Mouse (Mus musculus) adrenal gland, postnatal 14 days (tissue): Measurements from ENCODE around the gene Smarcc2. TPM values are rescaled to one million over a fixed set of nuclear protein-coding genes. Genes with fewer than 3 reads are reported as not detected.

Experiments
- DNase-seq: peaks from one replicate; pipeline ENCODE4 v3.0.0; 2021; ENCODE audit warnings: mixed read lengths
- long read RNA-seq, 2 experiments: library from polyadenylated mRNA; stranded (forward); transcript quantifications; one replicate each; pipeline ENCODE4 v2.0.0; 2021
- total RNA-seq: library from RNA; stranded (reverse); gene quantifications from 2 replicates; pipeline ENCODE4 v1.2.3, GENCODE M21; 2021

The Smarcc2 gene
- 107 and 108 TPM in 2 replicates for total RNA-seq
- long read RNA-seq, experiment 1, full-length matches to known transcripts = 19 of 58 reads
- long read RNA-seq, experiment 1, partial matches to known transcripts = 19 of 58 reads
- long read RNA-seq, experiment 1, other reads (novel, unspliced or antisense) = 20 of 58 reads
- long read RNA-seq, experiment 2, full-length matches to known transcripts = 26 of 76 reads
- long read RNA-seq, experiment 2, partial matches to known transcripts = 23 of 76 reads
- long read RNA-seq, experiment 2, other reads (novel, unspliced or antisense) = 27 of 76 reads

DNA sequence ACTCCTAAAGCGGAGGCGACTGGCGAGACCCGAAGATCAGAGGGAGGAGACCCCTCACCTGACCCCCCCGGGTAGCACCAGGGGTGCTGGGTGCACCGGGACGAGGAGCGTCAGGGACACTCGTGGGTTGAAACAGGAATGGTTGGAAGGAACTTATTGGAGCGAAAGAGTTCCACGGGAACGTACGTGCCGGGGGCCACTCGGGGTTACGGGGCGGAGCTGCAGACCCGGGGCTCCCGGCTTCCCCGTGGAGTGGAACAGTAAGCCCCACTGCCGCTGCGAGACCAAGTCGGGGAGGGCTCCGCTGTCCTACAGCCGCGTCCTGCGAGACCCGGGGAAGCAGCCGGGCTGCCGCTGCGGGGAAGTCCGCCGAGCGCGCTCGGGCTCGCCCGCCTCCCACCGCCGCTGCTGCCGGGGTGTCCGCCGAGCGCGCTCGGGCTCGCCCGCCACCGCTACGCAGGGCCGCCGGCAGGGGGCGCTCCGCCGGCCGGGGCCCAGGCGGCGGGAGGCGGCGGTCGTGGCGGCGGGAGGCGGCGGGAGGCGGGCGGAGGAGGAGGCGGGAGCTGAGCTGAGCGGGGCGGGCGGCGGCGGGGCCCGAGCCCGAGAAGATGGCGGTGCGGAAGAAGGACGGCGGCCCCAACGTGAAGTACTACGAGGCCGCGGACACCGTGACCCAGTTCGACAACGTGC is at the start of gene Smarcc2:
TSS of gene Smarcc2 (plus strand) at position 530 of the 690 bp plus-strand sequence.
- DNase-seq = peak; percentile 95

DNA sequence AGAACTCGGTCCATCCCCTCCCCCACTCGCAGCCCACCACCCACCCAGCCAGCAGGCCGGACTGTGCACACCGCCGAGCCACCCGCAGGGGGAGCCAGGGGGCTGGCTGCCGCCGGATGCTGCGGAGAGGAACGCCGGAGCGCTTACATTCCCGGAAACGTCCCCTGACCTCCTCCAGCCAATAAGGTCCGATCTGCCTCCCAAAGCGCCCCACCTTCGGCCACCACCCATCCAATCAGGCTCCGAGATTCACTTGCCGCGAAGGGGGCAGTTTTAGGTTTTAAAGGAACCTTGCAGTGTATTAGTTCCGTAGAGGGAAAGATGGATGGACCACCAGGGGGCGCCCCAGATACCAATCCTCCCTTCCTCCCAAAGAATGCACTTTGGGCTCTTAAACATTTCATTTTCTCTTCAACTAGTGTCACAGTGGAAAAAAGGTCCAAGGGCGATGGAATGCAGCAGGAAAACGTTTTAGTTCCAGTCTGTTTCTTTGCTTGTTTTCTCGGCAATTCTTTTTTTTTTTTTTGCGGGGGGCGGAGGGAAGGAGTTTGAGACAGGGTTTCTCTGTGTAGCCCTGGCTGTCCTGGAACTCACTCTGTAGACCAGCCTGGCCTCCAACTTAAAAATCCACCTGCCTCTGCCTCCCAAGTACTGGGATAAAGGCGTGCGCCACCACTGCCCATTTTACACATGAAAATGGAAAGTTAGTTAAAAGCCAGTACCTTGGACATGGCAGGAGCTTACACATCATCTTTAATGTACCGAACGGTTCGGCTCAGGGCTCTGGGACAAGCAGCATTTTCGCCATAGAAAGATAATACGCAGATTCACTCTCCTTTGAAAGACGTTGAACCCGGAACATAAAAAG is 49.1 kb upstream of the Smarcc2 start:
- peak; percentile 98 for DNase-seq

DNA sequence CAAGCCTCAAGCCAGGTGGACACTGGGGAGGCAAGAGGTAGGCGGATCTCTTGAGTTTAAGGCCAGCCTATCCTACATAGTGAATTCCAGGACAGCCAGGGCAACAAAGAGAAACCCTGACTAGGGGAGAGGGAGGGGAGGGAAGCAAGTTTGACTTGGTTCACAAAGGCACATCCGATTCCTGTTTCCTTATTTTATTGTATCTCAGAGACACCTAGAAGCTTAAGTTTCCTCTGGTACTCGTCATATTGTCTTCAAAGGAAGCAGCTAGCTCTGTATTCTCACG is 48.5 kb upstream of the Smarcc2 start:
- no peak for DNase-seq

DNA sequence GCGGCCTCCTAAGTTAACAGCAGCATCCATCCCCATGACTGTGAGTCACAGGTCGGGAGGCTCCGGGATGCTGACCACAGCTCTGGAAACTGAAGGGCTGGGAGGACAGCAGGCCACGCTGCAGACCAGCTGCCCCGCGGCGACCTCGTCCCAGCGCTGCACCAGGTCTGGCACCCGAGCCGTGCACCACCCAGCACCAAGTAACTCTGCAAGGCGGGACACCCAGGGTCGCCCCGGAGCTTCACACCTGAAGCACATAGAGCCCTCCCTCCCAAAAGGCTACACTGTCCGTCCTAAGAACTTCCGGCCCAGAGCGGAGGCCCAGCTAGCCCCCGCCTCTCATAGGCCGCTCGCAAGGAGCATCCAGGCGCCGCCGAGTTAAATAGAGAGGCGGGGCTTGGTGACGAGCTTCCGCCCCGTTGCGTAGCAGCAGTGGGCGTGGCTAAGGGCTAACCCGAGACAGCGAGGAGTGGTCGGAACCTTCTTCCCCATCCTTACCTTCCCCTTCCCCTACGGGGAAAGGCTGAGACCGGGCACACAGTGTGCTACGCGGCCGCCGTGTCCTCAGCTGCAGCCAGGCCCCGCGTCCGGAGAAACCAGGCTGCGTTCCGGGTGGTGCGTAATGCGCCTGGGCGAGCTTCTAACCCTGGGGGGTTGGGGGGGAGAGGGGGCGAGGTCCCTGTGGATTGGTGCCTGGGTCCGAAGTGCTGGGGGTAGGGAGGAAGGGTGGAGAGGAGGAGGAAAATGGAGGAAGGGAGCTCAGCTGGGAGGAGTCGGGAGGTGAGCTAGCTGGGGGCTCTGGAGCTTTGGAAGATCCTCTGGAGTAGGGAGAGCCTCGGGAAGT is 47.6 kb upstream of the Smarcc2 start, which contains the start of the genes Nabp2 and Rnf41:
TSS of gene Nabp2 (minus strand) at position 282 of the 844 bp plus-strand sequence.
TSS of gene Rnf41 (plus strand) at position 447 of the 844 bp plus-strand sequence.
- peak; percentile 98 for DNase-seq

DNA sequence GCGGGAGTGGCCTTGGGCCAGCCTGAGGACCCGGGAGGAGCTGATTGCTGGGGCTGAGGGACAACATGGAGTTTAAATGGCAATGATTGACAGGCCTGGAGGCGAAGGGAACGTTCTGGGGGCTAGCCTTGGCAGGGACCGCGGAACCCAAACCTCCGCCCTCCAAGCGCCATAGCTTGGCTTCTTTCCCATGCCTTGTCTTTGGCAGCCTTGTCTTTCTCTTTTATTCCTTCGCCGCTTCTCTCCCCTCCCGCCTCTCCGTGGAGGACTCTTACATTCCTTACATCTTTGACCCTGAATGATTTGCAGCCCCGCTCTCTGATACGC is 47.0 kb upstream of the Smarcc2 start:
- DNase-seq = peak; percentile 71

DNA sequence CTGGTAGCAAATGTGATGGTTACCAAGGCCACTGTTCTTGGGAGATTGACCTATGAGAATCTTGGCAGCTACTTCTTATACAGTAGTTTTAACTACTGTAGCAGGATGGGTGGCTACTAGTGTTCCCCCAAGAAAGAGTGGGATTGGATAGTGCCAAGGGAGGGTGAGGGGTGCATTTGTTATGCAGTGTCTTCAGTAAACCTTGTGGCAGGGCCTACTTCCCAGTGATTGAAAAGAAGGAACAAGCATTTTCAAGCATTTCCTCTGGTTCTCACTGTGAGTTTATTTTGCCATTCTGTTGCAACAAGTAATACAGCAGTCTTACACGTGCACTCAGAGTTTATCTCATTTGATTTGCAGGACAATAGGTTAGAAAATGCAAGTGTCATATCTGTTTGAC is 46.5 kb upstream of the Smarcc2 start:
- DNase-seq = no peak

DNA sequence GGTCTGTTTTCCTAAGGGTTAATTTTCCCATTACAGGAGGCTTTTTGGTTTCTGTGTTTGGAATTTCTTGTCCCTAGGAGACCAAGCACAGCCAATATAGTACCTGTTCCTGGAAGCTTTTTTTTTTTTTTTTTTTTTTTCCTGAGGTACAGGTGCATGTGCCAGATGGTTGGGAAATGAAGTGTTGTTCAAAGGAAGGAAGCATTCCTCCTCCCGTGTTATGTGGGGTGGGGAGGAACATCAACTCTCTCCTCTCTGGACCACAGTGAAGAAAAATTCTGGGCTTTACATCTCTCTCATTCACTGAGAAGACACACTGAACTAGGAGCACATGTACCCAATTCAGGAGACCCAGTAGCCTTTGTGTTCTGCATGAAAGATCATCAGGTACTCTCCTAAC is 46.0 kb upstream of the Smarcc2 start:
- no peak for DNase-seq

DNA sequence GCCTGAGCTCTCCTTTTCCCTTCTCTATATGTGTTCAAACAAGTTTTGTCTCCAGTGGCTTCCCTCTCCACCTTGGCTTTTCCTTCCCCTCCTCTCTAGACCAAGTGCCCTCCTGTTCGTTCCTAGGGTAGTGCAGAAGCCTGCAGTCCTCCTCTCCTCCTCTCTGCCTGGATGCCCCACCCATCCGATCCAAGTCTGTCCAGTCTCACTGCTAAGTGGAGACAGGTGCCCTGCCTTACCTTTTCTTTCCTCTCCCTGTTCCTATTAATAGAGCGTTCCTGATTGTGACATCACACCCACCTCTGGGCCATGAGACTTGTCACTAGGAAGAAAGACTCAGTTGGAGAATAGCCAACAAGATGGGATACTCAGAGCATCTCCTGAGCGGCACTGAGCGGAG is 44.2 kb upstream of the Smarcc2 start:
- DNase-seq = no peak

DNA sequence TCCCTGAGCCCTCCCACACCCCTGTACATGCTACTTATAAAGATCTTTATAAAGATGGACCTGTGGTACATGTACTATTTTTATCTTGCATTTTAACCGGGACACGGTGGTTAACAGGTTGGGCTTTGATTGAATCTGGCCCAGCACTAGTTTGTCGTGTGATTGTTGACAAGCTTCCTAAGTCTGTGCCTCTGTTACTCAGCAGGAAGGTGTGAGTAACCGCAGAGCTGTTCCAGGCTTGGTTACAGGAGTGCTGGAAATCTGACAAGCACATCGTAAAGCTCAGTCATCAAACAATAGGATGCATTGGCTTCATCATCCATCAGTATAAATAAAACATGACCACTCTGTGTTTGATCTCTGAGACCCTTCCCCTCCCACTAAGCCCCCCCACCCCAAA is 36.6 kb upstream of the Smarcc2 start:
- no peak for DNase-seq

DNA sequence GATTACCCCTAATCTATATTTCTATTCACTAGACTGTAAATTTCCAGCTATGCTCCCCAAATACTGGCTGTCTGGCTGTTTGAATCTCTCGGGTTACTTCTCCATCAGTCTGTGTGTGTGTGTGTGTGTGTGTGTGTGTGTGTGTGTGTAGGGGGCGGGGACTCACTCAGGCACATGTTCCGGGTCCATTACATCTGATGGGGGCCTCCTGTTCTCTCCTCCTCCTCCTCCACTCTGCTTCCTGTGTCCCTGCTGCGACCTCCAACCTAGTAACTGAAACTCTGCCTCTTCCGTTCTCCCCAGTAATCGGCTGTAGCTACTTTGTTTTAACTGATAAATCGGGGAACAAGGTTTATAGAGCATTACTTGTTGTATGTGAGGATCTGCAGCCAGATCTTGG is 34.4 kb upstream of the Smarcc2 start:
- peak; percentile 25 for DNase-seq

DNA sequence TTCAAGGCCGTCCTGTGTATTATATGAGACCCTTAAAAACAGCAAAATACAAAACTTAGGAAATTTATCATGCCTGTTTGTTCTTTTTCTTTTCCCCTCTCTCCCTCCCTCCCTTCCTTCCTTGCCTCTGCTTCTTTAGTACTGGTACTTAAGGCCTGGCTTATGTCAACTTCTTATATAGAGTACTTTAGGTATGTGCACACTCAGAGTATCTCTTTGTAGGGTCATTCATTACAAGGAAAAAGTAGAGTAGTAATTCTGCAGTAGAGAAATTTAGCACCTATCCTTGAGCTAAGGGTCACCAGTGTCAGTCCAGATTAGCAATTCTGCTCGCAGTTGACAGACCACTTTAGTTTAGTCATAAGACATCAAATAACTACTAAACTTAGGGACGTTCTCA is 33.8 kb upstream of the Smarcc2 start:
- DNase-seq = no peak

DNA sequence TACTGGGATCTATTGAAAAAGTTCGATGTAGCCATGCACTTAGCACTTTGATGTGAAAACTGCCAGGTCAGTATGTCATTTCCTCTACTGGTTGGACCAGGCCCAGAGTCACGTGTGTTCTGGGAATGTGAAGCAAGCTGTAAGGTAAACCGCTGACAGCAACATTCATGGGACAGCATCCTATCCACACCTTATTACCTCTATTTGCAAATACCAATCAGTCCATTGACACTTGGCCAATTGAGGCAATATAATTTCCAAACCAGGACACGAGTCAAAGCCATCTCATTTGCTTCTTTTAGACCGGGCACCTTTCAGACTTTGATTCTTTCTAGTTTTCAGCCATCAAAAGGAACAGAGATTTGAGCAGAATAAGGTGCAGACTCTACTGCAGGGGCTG is 30.0 kb upstream of the Smarcc2 start:
- no peak for DNase-seq

DNA sequence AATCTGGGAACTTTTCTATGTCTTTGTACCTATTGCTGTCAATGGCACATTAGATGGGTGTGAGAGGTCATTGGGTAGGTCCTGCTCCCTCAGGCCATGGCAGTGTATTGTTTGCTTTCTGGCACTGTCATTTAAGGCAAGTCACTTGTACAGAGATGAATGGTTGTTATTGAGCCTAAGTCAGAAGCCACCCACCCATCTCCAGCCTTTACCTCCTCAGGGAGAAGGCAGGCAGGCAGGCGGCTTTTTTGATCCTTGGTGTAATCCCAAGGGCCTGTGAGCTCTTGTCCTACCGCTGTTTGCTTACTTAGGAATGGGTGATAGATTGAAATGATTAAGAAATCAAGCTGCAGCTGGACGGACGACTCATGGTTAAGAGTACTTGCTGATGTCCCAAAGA is 29.6 kb upstream of the Smarcc2 start:
- no peak for DNase-seq

DNA sequence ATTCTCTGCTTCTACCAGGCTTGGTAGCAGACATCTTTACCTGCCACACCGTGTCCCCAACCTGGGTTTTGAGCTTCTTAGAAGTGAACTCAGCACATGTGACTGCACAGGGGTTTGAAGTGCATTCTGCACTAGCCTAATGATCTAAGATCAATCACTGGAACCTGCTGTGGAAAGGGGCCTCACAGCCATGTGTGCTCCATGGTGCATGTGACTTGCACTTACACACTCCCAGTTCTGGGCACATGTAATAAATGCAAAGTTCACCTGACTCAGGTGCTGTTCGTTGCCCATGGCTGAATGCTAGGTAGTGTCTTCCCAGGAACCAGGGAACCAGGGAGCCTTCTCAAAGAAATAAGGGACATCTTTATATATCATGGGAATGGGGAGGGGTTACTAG is 25.6 kb upstream of the Smarcc2 start:
- DNase-seq = no peak

DNA sequence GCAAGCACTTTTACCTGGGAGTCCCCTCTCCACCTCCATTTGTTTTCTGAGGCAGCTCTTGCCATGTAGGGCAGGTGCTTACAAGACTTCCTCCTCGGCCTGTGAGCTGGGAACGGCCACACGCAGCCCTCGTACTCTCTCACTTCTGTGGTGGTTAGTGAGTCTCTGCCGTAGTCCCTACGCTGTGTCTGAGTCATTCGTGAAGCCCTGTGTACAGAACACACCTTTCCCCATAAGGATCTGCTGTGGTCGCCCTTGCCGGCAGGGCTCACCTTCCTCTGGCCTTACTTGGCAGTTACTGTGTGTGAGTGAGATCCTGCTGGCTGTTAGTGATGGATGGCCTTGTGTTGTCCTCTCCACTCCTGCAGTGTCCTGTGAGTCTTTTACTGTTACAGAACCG is 24.4 kb upstream of the Smarcc2 start:
- no peak for DNase-seq

DNA sequence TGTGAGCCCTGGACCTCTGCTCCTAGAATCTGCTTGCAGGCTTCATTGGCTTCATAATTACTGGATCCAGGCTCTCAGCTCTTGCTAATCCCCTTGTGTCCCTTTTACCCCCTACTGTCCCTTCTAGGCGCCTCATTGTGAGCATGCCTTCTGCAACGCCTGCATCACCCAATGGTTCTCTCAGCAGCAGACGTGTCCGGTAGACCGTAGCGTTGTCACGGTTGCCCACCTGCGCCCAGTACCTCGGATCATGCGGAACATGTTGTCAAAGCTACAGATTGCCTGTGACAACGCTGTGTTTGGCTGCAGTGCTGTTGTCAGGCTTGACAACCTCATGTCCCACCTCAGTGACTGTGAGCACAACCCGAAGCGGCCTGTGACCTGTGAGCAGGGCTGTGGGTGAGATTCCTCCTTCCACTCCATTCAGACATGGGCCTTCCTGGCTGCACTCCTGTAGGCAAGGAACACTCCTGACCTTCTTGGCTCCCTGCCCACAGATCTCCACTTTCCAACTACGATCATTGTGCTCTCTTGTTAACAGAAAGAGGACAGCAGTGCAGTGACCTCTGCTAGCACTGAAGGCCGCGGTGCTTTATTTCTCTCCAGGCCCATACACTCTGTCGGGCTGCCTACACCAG is 23.7 kb upstream of the Smarcc2 start:
- DNase-seq = peak; percentile 88

DNA sequence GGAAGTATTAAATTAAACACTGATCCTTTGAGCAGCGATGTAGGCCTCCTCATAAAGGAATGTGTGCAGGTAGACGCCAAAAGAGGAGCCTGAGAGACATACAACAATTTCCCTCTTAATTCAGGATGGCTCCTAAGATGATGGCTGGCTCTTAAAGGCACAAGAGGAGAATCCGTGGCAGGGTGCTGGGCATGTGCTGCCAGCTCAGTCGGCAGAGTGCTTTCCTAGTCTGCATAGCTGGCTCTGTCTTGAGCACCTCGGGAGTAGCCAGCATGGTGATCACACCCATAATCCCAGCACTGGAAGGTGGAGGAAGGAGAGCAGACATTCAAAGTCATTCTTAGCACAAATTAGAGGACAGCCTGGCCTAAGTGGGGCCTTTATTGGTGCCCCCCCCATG is 23.2 kb upstream of the Smarcc2 start:
- DNase-seq = no peak

DNA sequence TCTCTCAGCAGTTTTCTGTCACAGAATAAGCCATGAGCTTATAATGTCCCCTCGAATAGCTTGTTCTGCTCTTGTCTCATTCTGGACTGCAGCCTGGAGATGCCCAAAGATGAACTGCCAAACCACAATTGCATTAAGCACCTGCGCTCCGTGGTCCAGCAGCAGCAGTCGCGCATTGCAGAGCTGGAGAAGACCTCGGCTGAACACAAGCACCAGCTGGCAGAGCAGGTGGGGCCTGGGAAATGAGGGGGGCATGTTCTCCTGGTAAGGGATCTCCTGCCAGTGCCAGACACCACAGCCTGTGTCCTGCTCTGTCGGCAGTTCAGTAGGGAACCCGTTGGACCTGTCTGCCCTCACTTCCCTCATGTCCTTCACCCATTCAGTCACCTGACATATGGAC is 22.7 kb upstream of the Smarcc2 start:
- DNase-seq = no peak

DNA sequence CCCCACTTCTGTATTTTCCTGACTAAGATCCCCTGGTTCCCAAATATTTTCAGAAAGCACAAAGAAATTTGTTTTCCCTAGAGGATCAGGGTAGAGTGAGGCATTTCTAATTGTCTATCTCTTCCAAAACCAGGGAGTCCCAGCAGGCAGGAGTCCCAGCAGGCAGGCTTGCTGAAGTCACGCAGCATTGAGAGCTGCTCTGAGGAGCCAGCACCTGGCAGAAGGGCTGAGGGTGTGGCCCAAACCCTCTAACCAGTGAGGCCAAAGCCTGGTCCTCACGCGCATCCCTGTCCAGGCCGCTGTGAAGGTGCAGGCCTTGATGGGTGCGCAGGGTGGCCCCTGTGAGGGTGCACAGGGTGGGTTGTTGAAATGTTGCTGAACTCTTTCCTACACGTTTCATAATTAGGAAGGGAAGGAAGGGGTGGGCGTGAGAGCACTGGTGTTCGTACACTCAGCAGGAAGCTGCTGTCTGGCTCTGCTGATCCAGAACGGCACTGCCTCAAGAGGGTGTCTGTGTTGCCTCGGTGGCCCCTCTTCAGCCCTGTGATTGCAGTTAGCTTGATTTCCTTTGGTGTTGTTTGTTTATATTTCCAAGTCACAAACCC is 20.3 kb upstream of the Smarcc2 start:
- DNase-seq = peak; percentile 42

DNA sequence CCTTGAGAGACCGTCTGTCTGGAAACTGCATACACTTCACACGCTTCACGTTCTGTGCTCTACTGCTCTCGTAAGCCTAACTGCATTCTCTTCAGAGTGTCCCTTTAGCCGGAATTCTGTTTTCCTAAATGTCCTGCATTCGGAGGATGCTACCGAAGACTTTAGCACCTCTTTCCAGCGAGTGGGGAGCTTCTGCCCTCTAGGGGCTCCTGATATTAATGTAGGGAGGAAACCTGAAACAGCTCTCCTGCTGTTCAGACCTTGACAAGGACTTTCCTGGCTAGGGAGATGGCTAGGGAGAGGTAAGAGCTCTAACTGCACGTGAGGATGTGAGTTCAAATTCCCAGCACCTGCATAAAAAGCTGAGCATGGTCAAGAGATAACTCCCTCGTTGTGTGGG is 18.6 kb upstream of the Smarcc2 start:
- DNase-seq = peak; percentile 70

DNA sequence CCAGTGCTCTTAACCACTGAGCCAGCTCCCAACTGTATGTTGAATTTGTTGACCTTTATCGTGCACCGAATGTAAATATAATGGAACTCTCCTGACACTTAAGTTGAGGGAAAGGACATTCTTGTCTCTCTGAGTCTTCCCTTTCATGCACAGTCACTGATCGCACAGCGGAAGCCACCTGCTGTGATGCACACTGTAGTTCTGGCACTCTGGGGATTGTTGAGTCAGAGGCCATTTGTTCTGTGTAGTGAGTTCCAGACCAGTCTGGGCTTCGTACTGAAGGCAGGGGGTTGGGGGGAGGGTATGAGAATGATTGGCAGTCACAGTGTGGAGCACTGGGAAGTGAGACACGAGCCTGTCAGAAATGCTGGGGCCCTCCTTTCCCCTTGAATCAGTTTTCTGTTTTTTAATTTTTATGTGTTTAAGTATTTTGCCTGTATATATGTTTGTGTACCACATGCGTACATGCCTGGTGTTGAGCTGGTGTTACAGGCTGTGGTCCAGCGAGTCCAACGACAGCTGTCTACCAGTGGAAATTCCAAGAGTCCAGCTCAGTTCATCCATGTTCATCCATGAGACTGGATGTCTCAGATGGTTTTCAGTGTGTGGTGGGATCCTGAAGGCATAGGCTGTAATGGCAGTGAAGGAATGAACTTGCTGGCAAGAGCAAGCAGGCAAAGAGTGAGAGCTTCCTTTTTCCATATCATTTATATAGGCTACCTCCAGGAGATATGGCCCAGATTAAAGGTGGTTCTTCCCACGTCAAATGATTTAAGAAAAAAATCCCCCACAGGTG is 17.5 kb upstream of the Smarcc2 start:
- no peak for DNase-seq
